Mouse (Mus musculus) MEL (cell line): Measurements from ENCODE around the gene Ccm2. TPM values are rescaled to one million over a fixed set of nuclear protein-coding genes. Genes with fewer than 3 reads are reported as not detected.
A peak's percentile ranks its signal among the peaks of the same experiment; 100 is the strongest.

Experiments used
- DNase-seq: peaks from one replicate; pipeline ENCODE4 v3.0.0; 2011; ENCODE audit warnings: low read depth, low spot score
- H3K27ac ChIP-seq: 2 replicates; pipeline ENCODE4 v1.5.1; 2012; ENCODE audit warnings: low read depth, mild to moderate bottlenecking, control low read depth, low read length, moderate library complexity; ENCODE audit not compliant: control insufficient read depth
- H3K27me3 ChIP-seq, 2 experiments: fragments of 150-350 bp in 1 of 2; sonication (generic) in 1 of 2; 2 replicates each; pipeline ENCODE4 v1.6.1; 2012; ENCODE audit warnings: low read length in 2 of 2, mild to moderate bottlenecking in 2 of 2, improper control_type of control experiment in 1 of 2, moderate library complexity in 1 of 2; ENCODE audit not compliant: insufficient read depth in 2 of 2, control insufficient read depth in 1 of 2
- H3K36me3 ChIP-seq, 2 experiments: 2 replicates each; pipeline ENCODE4 v1.6.1; 2012 to 2014; ENCODE audit warnings: low read length in 2 of 2, improper control_type of control experiment in 1 of 2, inconsistent platforms in 1 of 2, mild to moderate bottlenecking in 1 of 2; ENCODE audit not compliant: insufficient read depth in 2 of 2, control insufficient read depth in 1 of 2
- H3K4me1 ChIP-seq, 2 experiments: fragments of 150-350 bp in 1 of 2; sonication (generic) in 1 of 2; 2 replicates each; pipeline ENCODE4 v1.6.1; 2012; ENCODE audit warnings: low read length in 2 of 2, improper control_type of control experiment in 1 of 2, mild to moderate bottlenecking in 1 of 2; ENCODE audit not compliant: insufficient read depth in 2 of 2, control insufficient read depth in 1 of 2
- H3K4me3 ChIP-seq, 2 experiments: fragments of 150-350 bp in 1 of 2; sonication (generic) in 1 of 2; 2 replicates each; pipeline ENCODE4 v1.5.1; 2012; ENCODE audit warnings: low read depth in 2 of 2, low read length in 2 of 2, mild to moderate bottlenecking in 2 of 2, moderate library complexity in 2 of 2, control low read depth in 1 of 2, improper control_type of control experiment in 1 of 2; ENCODE audit not compliant: control insufficient read depth in 1 of 2, insufficient read depth in 1 of 2
- H3K79me2 ChIP-seq: 2 replicates; pipeline ENCODE4 v1.6.1; 2012; ENCODE audit warnings: mild to moderate bottlenecking, low read length, moderate library complexity; ENCODE audit not compliant: control insufficient read depth, poor library complexity, insufficient read depth
- H3K9ac ChIP-seq: 2 replicates; pipeline ENCODE4 v1.6.1; 2012; ENCODE audit warnings: low read depth, mild to moderate bottlenecking, control low read depth, low read length, moderate library complexity; ENCODE audit not compliant: control insufficient read depth, poor library complexity, severe bottlenecking
- H3K9me3 ChIP-seq: fragments of 150-350 bp; sonication (generic); replicated peaks from 2 replicates; pipeline ENCODE4 v1.6.1; 2012; ENCODE audit warnings: mild to moderate bottlenecking, low read length, improper control_type of control experiment, moderate library complexity; ENCODE audit not compliant: insufficient read depth
- BHLHE40 ChIP-seq: IDR thresholded peaks from 2 replicates; pipeline ENCODE4 v1.6.1; 2012; ENCODE audit warnings: low read depth, mild to moderate bottlenecking, inconsistent platforms, low read length, improper control_type of control experiment, borderline replicate concordance
- CHD1 ChIP-seq: IDR thresholded peaks from 2 replicates; pipeline ENCODE4 v1.6.1; 2012; ENCODE audit warnings: low read depth, mild to moderate bottlenecking, inconsistent platforms, low read length, improper control_type of control experiment
- CHD2 ChIP-seq: IDR thresholded peaks from 2 replicates; pipeline ENCODE4 v1.6.1; 2011; ENCODE audit warnings: low read length, improper control_type of control experiment
- CTCF ChIP-seq, 3 experiments: IDR thresholded peaks in 2 of 3; conservative IDR thresholded peaks in 1 of 3; 2 replicates each; pipeline ENCODE4 v1.5.1; 2011 to 2012; ENCODE audit warnings: low read length in 3 of 3, low read depth in 2 of 3, mild to moderate bottlenecking in 2 of 3, improper control_type of control experiment in 1 of 3, inconsistent platforms in 1 of 3, mixed read lengths in 1 of 3, moderate library complexity in 1 of 3; ENCODE audit not compliant: control insufficient read depth in 1 of 3, insufficient read depth in 1 of 3, poor library complexity in 1 of 3, severe bottlenecking in 1 of 3
- E2F4 ChIP-seq: IDR thresholded peaks from 2 replicates; pipeline ENCODE4 v1.6.1; 2011; ENCODE audit warnings: low read depth, low read length, improper control_type of control experiment, borderline replicate concordance
- ELF1 ChIP-seq: IDR thresholded peaks from 2 replicates; pipeline ENCODE4 v1.6.1; 2014; ENCODE audit warnings: low read depth, mild to moderate bottlenecking, inconsistent platforms, low read length, improper control_type of control experiment, moderate library complexity
- EP300 ChIP-seq, 2 experiments: IDR thresholded peaks; 2 replicates each; pipeline ENCODE4 v1.6.1; 2011; ENCODE audit warnings: improper control_type of control experiment in 2 of 2, low read length in 2 of 2, low read depth in 1 of 2, mild to moderate bottlenecking in 1 of 2
- ETS1 ChIP-seq: IDR thresholded peaks from 2 replicates; pipeline ENCODE4 v1.6.1; 2012; ENCODE audit warnings: low read depth, mild to moderate bottlenecking, inconsistent platforms, low read length, improper control_type of control experiment, moderate library complexity
- GABPA ChIP-seq: IDR thresholded peaks from 2 replicates; pipeline ENCODE4 v1.6.1; 2012; ENCODE audit warnings: low read depth, mild to moderate bottlenecking, inconsistent platforms, low read length, improper control_type of control experiment, moderate library complexity
- GATA1 ChIP-seq: IDR thresholded peaks from 2 replicates; pipeline ENCODE4 v1.6.1; 2011; ENCODE audit warnings: low read depth, low read length, improper control_type of control experiment
- HCFC1 ChIP-seq: IDR thresholded peaks from 2 replicates; pipeline ENCODE4 v1.6.1; 2012; ENCODE audit warnings: low read depth, mild to moderate bottlenecking, inconsistent platforms, low read length, improper control_type of control experiment, moderate library complexity
- JUND ChIP-seq: IDR thresholded peaks from 2 replicates; pipeline ENCODE4 v1.6.1; 2011; ENCODE audit warnings: low read depth, mild to moderate bottlenecking, improper control_type of control experiment, low read length
- KAT2A ChIP-seq: conservative IDR thresholded peaks from 2 replicates; pipeline ENCODE4 v1.6.1; 2012; ENCODE audit warnings: low read depth, low read length, improper control_type of control experiment, inconsistent platforms
- MAFK ChIP-seq: IDR thresholded peaks from 2 replicates; pipeline ENCODE4 v1.6.1; 2011; ENCODE audit warnings: low read depth, mild to moderate bottlenecking, low read length, improper control_type of control experiment, borderline replicate concordance
- MAX ChIP-seq: IDR thresholded peaks from 2 replicates; pipeline ENCODE4 v1.6.1; 2011; ENCODE audit warnings: low read length, improper control_type of control experiment
- MAZ ChIP-seq: IDR thresholded peaks from 2 replicates; pipeline ENCODE4 v1.6.1; 2012; ENCODE audit warnings: low read depth, mild to moderate bottlenecking, inconsistent platforms, low read length, improper control_type of control experiment
- MEF2A ChIP-seq: IDR thresholded peaks from 2 replicates; pipeline ENCODE4 v1.6.1; 2014; ENCODE audit warnings: low read depth, mild to moderate bottlenecking, inconsistent platforms, low read length, improper control_type of control experiment; ENCODE audit not compliant: poor library complexity, insufficient replicate concordance, severe bottlenecking; ENCODE audit errors: extremely low read depth
- MXI1 ChIP-seq: IDR thresholded peaks from 2 replicates; pipeline ENCODE4 v1.6.1; 2011; ENCODE audit warnings: mild to moderate bottlenecking, low read depth, low read length, improper control_type of control experiment
- MYB ChIP-seq: IDR thresholded peaks from 2 replicates; pipeline ENCODE4 v1.6.1; 2011; ENCODE audit warnings: mild to moderate bottlenecking, low read depth, low read length, improper control_type of control experiment
- MYC ChIP-seq: IDR thresholded peaks from 2 replicates; pipeline ENCODE4 v1.6.1; 2011; ENCODE audit warnings: low read depth, mild to moderate bottlenecking, low read length, improper control_type of control experiment, moderate library complexity
- NELFE ChIP-seq: IDR thresholded peaks from 2 replicates; pipeline ENCODE4 v1.6.1; 2011; ENCODE audit warnings: low read depth, low read length, improper control_type of control experiment
- NRF1 ChIP-seq: IDR thresholded peaks from 2 replicates; pipeline ENCODE4 v1.6.1; 2014; ENCODE audit warnings: low read depth, mild to moderate bottlenecking, inconsistent platforms, low read length, improper control_type of control experiment, moderate library complexity; ENCODE audit not compliant: poor library complexity, insufficient read depth, severe bottlenecking
- POLR2A ChIP-seq, 2 experiments: IDR thresholded peaks; 2 replicates each; pipeline ENCODE4 v1.6.1; 2011 to 2012; ENCODE audit warnings: low read length in 2 of 2, mild to moderate bottlenecking in 2 of 2, control low read depth in 1 of 2, improper control_type of control experiment in 1 of 2, low read depth in 1 of 2, moderate library complexity in 1 of 2; ENCODE audit not compliant: control insufficient read depth in 1 of 2, insufficient read depth in 1 of 2, poor library complexity in 1 of 2
- POLR2AphosphoS2 ChIP-seq: IDR thresholded peaks from 2 replicates; pipeline ENCODE4 v1.6.1; 2011; ENCODE audit warnings: low read length, improper control_type of control experiment
- POLR2AphosphoS5 ChIP-seq: IDR thresholded peaks from 2 replicates; pipeline ENCODE4 v1.6.1; 2012; ENCODE audit warnings: low read depth, borderline replicate concordance, mild to moderate bottlenecking, inconsistent platforms, low read length, moderate library complexity, mixed read lengths
- RCOR1 ChIP-seq: IDR thresholded peaks from 2 replicates; pipeline ENCODE4 v1.6.1; 2012; ENCODE audit warnings: low read depth, mild to moderate bottlenecking, inconsistent platforms, low read length, improper control_type of control experiment
- SIN3A ChIP-seq: IDR thresholded peaks from 2 replicates; pipeline ENCODE4 v1.6.1; 2012; ENCODE audit warnings: low read length, improper control_type of control experiment, inconsistent platforms
- SMC3 ChIP-seq: IDR thresholded peaks from 2 replicates; pipeline ENCODE4 v1.6.1; 2011; ENCODE audit warnings: low read depth, low read length, improper control_type of control experiment
- TAL1 ChIP-seq: IDR thresholded peaks from 2 replicates; pipeline ENCODE4 v1.6.1; 2012; ENCODE audit warnings: mild to moderate bottlenecking, inconsistent platforms, low read length, moderate library complexity, mixed read lengths
- TBP ChIP-seq: IDR thresholded peaks from 2 replicates; pipeline ENCODE4 v1.8.0; 2011; ENCODE audit warnings: low read depth, low read length, improper control_type of control experiment
- TCF12 ChIP-seq: IDR thresholded peaks from 2 replicates; pipeline ENCODE4 v1.6.1; 2014; ENCODE audit warnings: low read depth, mild to moderate bottlenecking, inconsistent platforms, low read length, improper control_type of control experiment, moderate library complexity
- UBTF ChIP-seq: IDR thresholded peaks from 2 replicates; pipeline ENCODE4 v1.6.1; 2012; ENCODE audit warnings: low read depth, mild to moderate bottlenecking, inconsistent platforms, low read length, improper control_type of control experiment, moderate library complexity, borderline replicate concordance; ENCODE audit not compliant: insufficient read depth
- USF1 ChIP-seq: IDR thresholded peaks from 2 replicates; pipeline ENCODE4 v1.6.1; 2014; ENCODE audit warnings: low read depth, mild to moderate bottlenecking, inconsistent platforms, low read length, improper control_type of control experiment, moderate library complexity
- USF2 ChIP-seq, 2 experiments: IDR thresholded peaks; 2 replicates each; pipeline ENCODE4 v1.6.1; 2011 to 2012; ENCODE audit warnings: improper control_type of control experiment in 2 of 2, low read length in 2 of 2, borderline replicate concordance in 1 of 2, inconsistent platforms in 1 of 2, low read depth in 1 of 2, mild to moderate bottlenecking in 1 of 2; ENCODE audit not compliant: insufficient read depth in 1 of 2
- ZKSCAN1 ChIP-seq: IDR thresholded peaks from 2 replicates; pipeline ENCODE4 v1.6.1; 2012; ENCODE audit warnings: low read depth, mild to moderate bottlenecking, inconsistent platforms, low read length, improper control_type of control experiment, moderate library complexity
- ZMIZ1 ChIP-seq: IDR thresholded peaks from 2 replicates; pipeline ENCODE4 v1.6.1; 2012; ENCODE audit warnings: low read depth, mild to moderate bottlenecking, inconsistent platforms, low read length, improper control_type of control experiment, moderate library complexity
- polyA plus RNA-seq, 2 experiments: library from polyadenylated mRNA; stranded (reverse) in 1 of 2; unstranded in 1 of 2; fragments of >175 nt in 1 of 2; fragments of >200 nt in 1 of 2; gene quantifications; 2 replicates each; pipeline versions ENCODE4 v1.2.1 to v1.2.4; 2012; ENCODE audit warnings: low replicate concordance in 2 of 2, low read depth in 1 of 2; ENCODE audit not compliant: insufficient read length in 2 of 2, insufficient read depth in 1 of 2, missing spikeins in 1 of 2
- total RNA-seq: library from RNA; depleted of rRNA; stranded (reverse); fragments of 300-350 nt; gene quantifications from 2 replicates; pipeline ENCODE4 v1.2.3, GENCODE M21; 2012

Ccm2 gene
- total and polyA plus RNA-seq, 3 experiments = 49.2 to 66.4 TPM; not detected in 1

DNA sequence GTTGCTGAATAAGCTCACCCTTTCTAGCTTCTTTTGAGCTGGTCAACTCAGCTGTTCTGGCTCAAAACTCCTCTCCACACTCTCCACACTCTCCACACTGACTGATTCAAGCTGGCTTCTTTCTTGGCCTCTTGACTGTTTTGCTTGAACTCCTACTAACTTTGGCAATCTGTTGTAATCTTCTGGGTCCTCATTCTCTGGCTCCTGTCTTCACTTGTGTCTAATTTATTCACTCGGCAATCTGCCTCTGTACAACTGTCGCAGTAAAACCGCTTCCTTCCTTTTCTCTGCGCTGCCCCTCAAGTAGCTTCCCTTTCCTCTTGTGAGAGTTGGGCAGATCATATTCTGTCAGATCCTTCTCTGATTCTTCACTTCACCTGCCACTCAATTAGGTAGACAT lies 81.0 kb downstream of the Ccm2 start:
- peak; percentile 29; the same call in 1 of the 2 replicates for TF ChIP-seq NRF1
- peak; percentile 77 for TF ChIP-seq TAL1
- TF ChIP-seq GATA1 = peak; percentile 80
- TF ChIP-seq MAZ = peak; percentile 83; the same call in 1 of the 2 replicates
- no peak for TF ChIP-seq USF2 (IDR thresholded peaks at IDR 0.05; ENCODE audit: borderline replicate concordance in 1 of 2, insufficient read depth in 1 of 2, low read depth in 1 of 2, low read length in 2 of 2)
- TF ChIP-seq MYC = peak; percentile 86
- no peak; the same call in 1 of the 2 replicates for TF ChIP-seq ZMIZ1
- no peak for TF ChIP-seq UBTF
- TF ChIP-seq NELFE = peak; percentile 73
- peak; percentile 91 to 93 for TF ChIP-seq EP300 (IDR thresholded peaks at IDR 0.05; ENCODE audit: low read depth in 1 of 2, low read length in 2 of 2)
- TF ChIP-seq CTCF (IDR thresholded peaks at IDR 0.05 in 2 of 3, conservative IDR thresholded peaks at IDR 0.05 in 1 of 3; ENCODE audit: control insufficient read depth in 1 of 3, insufficient read depth in 1 of 3, low read depth in 2 of 3, low read length in 3 of 3, poor library complexity in 1 of 3, severe bottlenecking in 1 of 3) = no peak
- TF ChIP-seq POLR2AphosphoS2 = peak; percentile 93
- TF ChIP-seq GABPA = no peak
- peak; percentile 61; the same call in 1 of the 2 replicates for TF ChIP-seq MYB
- peak; percentile 73; the same call in 1 of the 2 replicates for TF ChIP-seq ELF1
- TF ChIP-seq BHLHE40 = no peak
- TF ChIP-seq ZKSCAN1 = no peak
- no peak for TF ChIP-seq MEF2A
- TF ChIP-seq MAFK = 0 out of 2 replicates have a peak, but pooled peaks have one; percentile 6
- peak; percentile 94 for TF ChIP-seq TBP
- peak; percentile 12 to 91; a peak in 2 of 4 replicates for TF ChIP-seq POLR2A (IDR thresholded peaks at IDR 0.05; ENCODE audit: control insufficient read depth in 1 of 2, insufficient read depth in 1 of 2, low read depth in 1 of 2, low read length in 2 of 2, poor library complexity in 1 of 2)
- TF ChIP-seq KAT2A = no peak; the same call in 1 of the 2 replicates
- peak; percentile 80 for TF ChIP-seq HCFC1
- 0 out of 2 replicates have a peak, but pooled peaks have one; percentile 8 for TF ChIP-seq E2F4
- peak; percentile 54; the same call in 1 of the 2 replicates for TF ChIP-seq MAX
- TF ChIP-seq ETS1 = peak; percentile 88
- TF ChIP-seq SMC3 = peak; percentile 12; the same call in 1 of the 2 replicates
- TF ChIP-seq TCF12 = peak; percentile 87
- TF ChIP-seq MXI1 = peak; percentile 88
- TF ChIP-seq CHD1 = 0 out of 2 replicates have a peak, but pooled peaks have one; percentile 22
- TF ChIP-seq USF1 = 0 out of 2 replicates have a peak, but pooled peaks have one; percentile 6
- peak; percentile 88 for TF ChIP-seq RCOR1
- peak; percentile 50; the same call in 1 of the 2 replicates for TF ChIP-seq JUND
- TF ChIP-seq POLR2AphosphoS5 = no peak
- peak; percentile 91 for TF ChIP-seq SIN3A
- no peak for TF ChIP-seq CHD2
- Histone ChIP-seq H3K79me2 (peaks cover 39% of the 10 kb centered on the region), H3K27me3 (no peaks in the 10 kb centered on the region), H3K27ac (peak overlapping the region; percentile 99), H3K9me3 (no peaks in the 10 kb centered on the region), H3K4me3 (peak overlapping the region; percentile 22 to 83; a peak in 3 of 4 replicates), H3K36me3 (peaks cover 11 to 34% of the 10 kb centered on the region in 2 experiments), H3K4me1 (peaks cover 11 to 33% of the 10 kb centered on the region in 2 experiments), H3K9ac (peak overlapping the region; percentile 92)
- DNase-seq = peak; percentile 98
